Mouse (Mus musculus) C2C12 (cell line): Measurements from ENCODE around the gene Skp2. TPM values are rescaled to one million over a fixed set of nuclear protein-coding genes. Genes with fewer than 3 reads are reported as not detected.

ENCODE experiments used
- H3K27me3 ChIP-seq: one replicate; pipeline ENCODE4 v1.6.1; 2011; ENCODE audit not compliant: control insufficient read depth, insufficient read depth, insufficient read length
- H3K36me3 ChIP-seq: one replicate; pipeline ENCODE4 v1.6.1; 2011; ENCODE audit not compliant: control insufficient read depth, insufficient read depth
- H3K4me3 ChIP-seq: one replicate; pipeline ENCODE4 v1.5.1; 2011; ENCODE audit warnings: mild to moderate bottlenecking, control low read depth; ENCODE audit not compliant: poor library complexity, insufficient read depth, severe bottlenecking
- H3K79me2 ChIP-seq: one replicate; pipeline ENCODE4 v1.6.1; 2011; ENCODE audit not compliant: control insufficient read depth, insufficient read depth
- H3K79me3 ChIP-seq: one replicate; pipeline ENCODE4 v1.6.1; 2011; ENCODE audit warnings: low read depth, control low read depth
- H3ac ChIP-seq: one replicate; pipeline ENCODE3; 2011; ENCODE audit warnings: low read depth; ENCODE audit not compliant: control insufficient read depth, insufficient read length
- CEBPB ChIP-seq: IDR thresholded peaks from one replicate; pipeline ENCODE4 v1.6.1; 2011; ENCODE audit warnings: low read depth, mild to moderate bottlenecking, control low read depth, moderate library complexity
- CTCF ChIP-seq: IDR thresholded peaks from one replicate; pipeline ENCODE4 v1.5.1; 2011; ENCODE audit not compliant: control insufficient read depth, insufficient read depth, insufficient read length
- FOSL1 ChIP-seq: IDR thresholded peaks from one replicate; pipeline ENCODE4 v1.8.0; 2011; ENCODE audit warnings: mild to moderate bottlenecking, low read length; ENCODE audit not compliant: poor library complexity, insufficient read depth, severe bottlenecking
- MAX ChIP-seq: IDR thresholded peaks from one replicate; pipeline ENCODE4 v1.6.1; 2011; ENCODE audit warnings: mild to moderate bottlenecking, control low read depth
- MYOD1 ChIP-seq: IDR thresholded peaks from one replicate; pipeline ENCODE4 v1.6.1; 2011; ENCODE audit warnings: low read depth; ENCODE audit not compliant: control insufficient read depth, insufficient read length
- MYOG ChIP-seq: IDR thresholded peaks from one replicate; pipeline ENCODE4 v1.6.1; 2011; ENCODE audit not compliant: control insufficient read depth, insufficient read length; ENCODE audit errors: extremely low read depth
- USF1 ChIP-seq: IDR thresholded peaks from one replicate; pipeline ENCODE4 v1.6.1; 2011; ENCODE audit warnings: low read depth, mild to moderate bottlenecking, control low read depth, moderate library complexity
- polyA plus RNA-seq: library from polyadenylated mRNA; unstranded; fragments of >200 nt; fragmentation: generic; extraction: Trizol; gene quantifications from one replicate; pipeline ENCODE4 v1.2.1, GENCODE M21; 2012; ENCODE audit warnings: missing spikeins

The Skp2 gene
- polyA plus RNA-seq, 1 experiment, result 22.5 TPM

DNA sequence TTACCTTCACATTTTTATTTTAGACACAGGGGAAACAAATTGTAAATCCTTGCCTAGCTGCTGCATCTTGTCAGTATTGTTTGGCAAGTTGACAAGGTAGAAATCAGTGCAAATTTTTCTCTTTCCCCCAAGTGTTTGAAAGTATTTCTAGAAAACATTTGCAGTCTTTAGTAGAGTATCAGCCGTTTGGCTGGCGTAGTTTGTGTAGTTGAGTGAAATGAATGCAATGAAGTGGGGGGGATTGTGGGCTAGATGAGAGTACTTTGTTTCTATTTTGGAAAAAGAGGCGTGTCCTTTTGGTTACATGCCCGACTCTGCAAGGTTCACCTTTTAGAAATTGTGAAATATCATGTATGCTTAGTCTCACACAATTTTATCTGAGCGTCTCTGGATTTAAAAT, 82.6 kb downstream of the Skp2 start:
- Histone ChIP-seq H3K79me3 (peaks cover 7% of the 10 kb centered on the region), H3K36me3 (no peaks in the 10 kb centered on the region), H3K4me3 (no peak overlapping the region), H3K79me2 (peaks cover 53% of the 10 kb centered on the region), H3K27me3 (no peaks in the 10 kb centered on the region), H3ac (no peak overlapping the region)
- TF ChIP-seq CTCF, result no peak

- Histone ChIP-seq H3K79me2 (peaks cover 45% of the 10 kb centered on the region), H3ac (peak overlapping the region; percentile 73), H3K36me3 (no peaks in the 10 kb centered on the region), H3K79me3 (peaks cover 7% of the 10 kb centered on the region), H3K27me3 (no peaks in the 10 kb centered on the region), H3K4me3 (peak overlapping the region; percentile 82)
- TF ChIP-seq CTCF, result no peak
- no peak for TF ChIP-seq CEBPB
- no peak for TF ChIP-seq MYOG
- no peak for TF ChIP-seq USF1
- TF ChIP-seq FOSL1, result no peak
- no peak for TF ChIP-seq MAX
- TF ChIP-seq MYOD1, result no peak
Measured at GRCm38 (mm10) chr15:9071556-9072544, 83.4 kb downstream of the Skp2 start.

GRCm38 (mm10) chr15:9070912-9071555, 84.2 kb downstream of the Skp2 start, which contains the start of gene Nadk2:
TSS of gene Nadk2 (plus strand) at chr15:9071260.
- Histone ChIP-seq H3K4me3 (peak within 1 kb of the TSS; percentile 82), H3K79me3 (peaks cover 7% of the 10 kb centered on the region), H3K36me3 (no peaks in the 10 kb centered on the region), H3K27me3 (no peaks in the 10 kb centered on the region), H3K79me2 (peaks cover 41% of the 10 kb centered on the region), H3ac (peak within 1 kb of the TSS; percentile 73)
- TF ChIP-seq MAX (peak; percentile 52), FOSL1 (no peak)

DNA sequence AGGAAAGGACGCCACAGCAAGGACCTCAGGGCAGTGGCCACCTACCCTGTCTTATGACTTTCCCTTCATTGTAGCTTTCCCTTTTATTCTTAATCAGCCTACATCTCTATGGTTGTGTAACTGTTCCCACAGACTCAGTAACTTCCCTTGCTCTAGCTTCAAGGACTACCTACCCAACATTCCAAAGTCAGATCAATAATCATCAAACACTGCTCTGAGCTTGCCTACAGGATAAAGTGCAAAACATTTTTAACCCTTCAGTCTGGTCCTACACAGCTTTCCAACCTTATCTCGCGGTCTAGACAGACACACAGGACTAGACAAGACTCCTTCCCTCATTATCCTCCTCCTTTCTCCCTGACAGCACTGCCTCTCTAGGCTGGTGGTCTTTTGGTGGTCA, 84.9 kb downstream of the Skp2 start:
- TF ChIP-seq CTCF (no peak), MAX (no peak)

GRCm38 (mm10) chr15:9068881-9069280, 86.3 kb downstream of the Skp2 start:
- Histone ChIP-seq H3K4me3 (no peak overlapping the region), H3K79me2 (peaks cover 22% of the 10 kb centered on the region), H3ac (no peak overlapping the region), H3K36me3 (no peaks in the 10 kb centered on the region), H3K79me3 (peaks cover 4% of the 10 kb centered on the region), H3K27me3 (no peaks in the 10 kb centered on the region)
- TF ChIP-seq CTCF (no peak), MYOD1 (no peak), MYOG (no peak), MAX (no peak), CEBPB (no peak), USF1 (no peak), FOSL1 (no peak)

More for the DNA sequence above, 84.9 kb downstream of the Skp2 start:
- Histone ChIP-seq H3K79me2 (peaks cover 37% of the 10 kb centered on the region), H3ac (peak overlapping the region; percentile 56), H3K4me3 (peak overlapping the region; percentile 40), H3K36me3 (no peaks in the 10 kb centered on the region), H3K79me3 (peaks cover 7% of the 10 kb centered on the region), H3K27me3 (no peaks in the 10 kb centered on the region)

Other genes starting within 250 kb of the Skp2 start
- 0.06 TPM for gene Ranbp3l, start 187.5 kb downstream of the Skp2 start, polyA plus RNA-seq
- gene Nadk2, start 84.2 kb downstream of the Skp2 start, polyA plus RNA-seq, result 8.0 TPM
- gene Lmbrd2, start 14.9 kb downstream of the Skp2 start, polyA plus RNA-seq, result 3.8 TPM
- gene Ugt3a1, start 121.5 kb upstream of the Skp2 start, polyA plus RNA-seq, result not detected
- not detected for gene Ugt3a2, start 180.1 kb upstream of the Skp2 start, polyA plus RNA-seq